Mouse (Mus musculus) neutrophil, adult 5-6 weeks (primary cell): Measurements from ENCODE around the gene Fam111a. TPM values are rescaled to one million over a fixed set of nuclear protein-coding genes. Genes with fewer than 3 reads are reported as not detected.
A peak's percentile ranks its signal among the peaks of the same experiment; 100 is the strongest.

Source experiments
- ATAC-seq: fragments of 151-379, 151-347 bp; 2 replicates; pipeline ENCODE4 v1.8.0; 2017; ENCODE audit warnings: mild to moderate bottlenecking, moderate TSS enrichment; ENCODE audit not compliant: insufficient number of reproducible peaks, poor library complexity, low FRiP score, severe bottlenecking; ENCODE audit errors: extremely low read depth
- total RNA-seq: library from RNA; stranded (forward); fragments of 200-1000 nt; gene quantifications from 2 replicates; pipeline ENCODE4 v1.2.3, GENCODE M21; 2017

Fam111a gene
- total RNA-seq, 1 experiment from 2014 or later: 339 TPM

GRCm38 (mm10) chr19:12550005-12550942, 4.7 kb downstream of the Fam111a start:
- no peak for ATAC-seq

GRCm38 (mm10) chr19:12556293-12556692, 10.8 kb downstream of the Fam111a start:
- ATAC-seq: peak; percentile 74

GRCm38 (mm10) chr19:12558219-12558618, 12.7 kb downstream of the Fam111a start:
- no peak for ATAC-seq

GRCm38 (mm10) chr19:12564197-12564596, 18.7 kb downstream of the Fam111a start:
- ATAC-seq: peak; percentile 57; the same call in 1 of the 2 replicates

GRCm38 (mm10) chr19:12567011-12567410, 21.5 kb downstream of the Fam111a start:
- peak; percentile 91 for ATAC-seq

GRCm38 (mm10) chr19:12570866-12571265, 25.3 kb downstream of the Fam111a start:
- no peak for ATAC-seq

GRCm38 (mm10) chr19:12571687-12572086, 26.1 kb downstream of the Fam111a start:
- ATAC-seq: no peak

- no peak for ATAC-seq
These were observed 27.2 kb downstream of the Fam111a start for GRCm38 (mm10) chr19:12572614-12573265.

- peak; percentile 95 for ATAC-seq
These were observed 27.9 kb downstream of the Fam111a start for GRCm38 (mm10) chr19:12573266-12574011.

- ATAC-seq: peak; percentile 54; the same call in 1 of the 2 replicates
These were observed 28.5 kb downstream of the Fam111a start for GRCm38 (mm10) chr19:12574012-12574407.

- ATAC-seq: no peak
These were observed 29.6 kb downstream of the Fam111a start for GRCm38 (mm10) chr19:12575107-12575506.

GRCm38 (mm10) chr19:12575514-12575913, 30.0 kb downstream of the Fam111a start:
- ATAC-seq: no peak

GRCm38 (mm10) chr19:12576639-12577038, 31.1 kb downstream of the Fam111a start:
- no peak for ATAC-seq

- peak; percentile 83 for ATAC-seq
These were observed 39.8 kb downstream of the Fam111a start for GRCm38 (mm10) chr19:12585310-12585709.

- ATAC-seq: peak; percentile 88
These were observed 46.4 kb downstream of the Fam111a start for GRCm38 (mm10) chr19:12591908-12592307.

- no peak for ATAC-seq
These were observed 49.6 kb downstream of the Fam111a start for GRCm38 (mm10) chr19:12595135-12595529.

GRCm38 (mm10) chr19:12595530-12596289, 50.2 kb downstream of the Fam111a start:
- ATAC-seq: peak; percentile 78

GRCm38 (mm10) chr19:12596290-12597072, 50.9 kb downstream of the Fam111a start:
- no peak for ATAC-seq
